Mouse (Mus musculus): ENCODE measurements around the gene Apol9b. TPM values are rescaled to one million over a fixed set of nuclear protein-coding genes. Genes with fewer than 3 reads are reported as not detected.
"Not testable (repeated sequence)": the region's sequence is repeated elsewhere in the genome, so short reads cannot be mapped to it uniquely, and the experiment has no call there.

The Apol9b gene
- total RNA-seq, 1 experiment = not detected

GRCm38 (mm10) chr15:77733380-77733779, 4.5 kb downstream of the Apol9b start:
- H3K9ac ChIP-seq (ENCODE audit: insufficient read depth, low read depth, low read length, poor library complexity, severe bottlenecking); H3K4me1 ChIP-seq (ENCODE audit: control insufficient read depth in 2 of 2, insufficient read depth in 2 of 2, low read length in 2 of 2, poor library complexity in 1 of 2); H3K36me3 ChIP-seq (ENCODE audit: control insufficient read depth, insufficient read depth, low read length, poor library complexity, severe bottlenecking); DNase-seq (ENCODE audit: low read depth, low spot score); H3K9me3 ChIP-seq (ENCODE audit: control insufficient read depth, insufficient read depth, low read depth, low read length); H3K27ac ChIP-seq (ENCODE audit: insufficient read depth, low read depth, low read length, poor library complexity, severe bottlenecking); in situ Hi-C loops (cut with MboI; ENCODE audit: low sequenced_read_pairs in 2 of 2, unreplicated experiment in 2 of 2); H3K4me3 ChIP-seq (ENCODE audit: insufficient read depth in 1 of 2, low read depth in 1 of 2, low read length in 2 of 2, poor library complexity in 1 of 2, severe bottlenecking in 1 of 2): not testable (repeated sequence)

GRCm38 (mm10) chr15:77733903-77734302, 5.1 kb downstream of the Apol9b start:
- in situ Hi-C loops (cut with MboI; ENCODE audit: low sequenced_read_pairs in 2 of 2, unreplicated experiment in 2 of 2); H3K9ac ChIP-seq (ENCODE audit: insufficient read depth, low read depth, low read length, poor library complexity, severe bottlenecking); H3K36me3 ChIP-seq (ENCODE audit: control insufficient read depth, insufficient read depth, low read length, poor library complexity, severe bottlenecking); H3K4me1 ChIP-seq (ENCODE audit: control insufficient read depth in 2 of 2, insufficient read depth in 2 of 2, low read length in 2 of 2, poor library complexity in 1 of 2); DNase-seq (ENCODE audit: low read depth, low spot score); H3K27ac ChIP-seq (ENCODE audit: insufficient read depth, low read depth, low read length, poor library complexity, severe bottlenecking); H3K4me3 ChIP-seq (ENCODE audit: insufficient read depth in 1 of 2, low read depth in 1 of 2, low read length in 2 of 2, poor library complexity in 1 of 2, severe bottlenecking in 1 of 2); H3K9me3 ChIP-seq (ENCODE audit: control insufficient read depth, insufficient read depth, low read depth, low read length): not testable (repeated sequence)

- Histone ChIP-seq H3K36me3 (ENCODE audit: control insufficient read depth, insufficient read depth, low read length, poor library complexity, severe bottlenecking) (no peaks in the 10 kb centered on the region), H3K27ac (ENCODE audit: insufficient read depth, low read depth, low read length, poor library complexity, severe bottlenecking) (no peak overlapping the region), H3K4me3 (ENCODE audit: insufficient read depth in 1 of 2, low read depth in 1 of 2, low read length in 2 of 2, poor library complexity in 1 of 2, severe bottlenecking in 1 of 2) (no peak overlapping the region), H3K9ac (ENCODE audit: insufficient read depth, low read depth, low read length, poor library complexity, severe bottlenecking) (no peak overlapping the region), H3K9me3 (ENCODE audit: control insufficient read depth, insufficient read depth, low read depth, low read length) (no peaks in the 10 kb centered on the region), H3K4me1 (ENCODE audit: control insufficient read depth in 2 of 2, insufficient read depth in 2 of 2, low read length in 2 of 2, poor library complexity in 1 of 2) (no peaks in the 10 kb centered on the region)
- DNase-seq (ENCODE audit: low read depth, low spot score) = no peak
- TF ChIP-seq HCFC1 (IDR thresholded peaks at IDR 0.05; ENCODE audit: borderline replicate concordance, insufficient read depth, low read length) (no peak), CHD2 (IDR thresholded peaks at IDR 0.05; ENCODE audit: low read depth, low read length) (no peak), ZNF384 (IDR thresholded peaks at IDR 0.05; ENCODE audit: low read depth, low read length) (no peak), ZC3H11A (IDR thresholded peaks at IDR 0.05; ENCODE audit: borderline replicate concordance, low read depth, low read length) (no peak), MAFK (IDR thresholded peaks at IDR 0.05; ENCODE audit: insufficient read depth, low read depth, low read length) (no peak)
- in situ Hi-C loops (cut with MboI; ENCODE audit: low sequenced_read_pairs in 2 of 2, unreplicated experiment in 2 of 2) = no loop called here
Measured at GRCm38 (mm10) chr15:77740511-77741297, 11.9 kb downstream of the Apol9b start.

GRCm38 (mm10) chr15:77741556-77741955, 12.7 kb downstream of the Apol9b start:
- H3K4me3 ChIP-seq (ENCODE audit: insufficient read depth in 1 of 2, low read depth in 1 of 2, low read length in 2 of 2, poor library complexity in 1 of 2, severe bottlenecking in 1 of 2); H3K36me3 ChIP-seq (ENCODE audit: control insufficient read depth, insufficient read depth, low read length, poor library complexity, severe bottlenecking); H3K27ac ChIP-seq (ENCODE audit: insufficient read depth, low read depth, low read length, poor library complexity, severe bottlenecking); H3K9me3 ChIP-seq (ENCODE audit: control insufficient read depth, insufficient read depth, low read depth, low read length); H3K4me1 ChIP-seq (ENCODE audit: control insufficient read depth in 2 of 2, insufficient read depth in 2 of 2, low read length in 2 of 2, poor library complexity in 1 of 2); DNase-seq (ENCODE audit: low read depth, low spot score); in situ Hi-C loops (cut with MboI; ENCODE audit: low sequenced_read_pairs in 2 of 2, unreplicated experiment in 2 of 2); H3K9ac ChIP-seq (ENCODE audit: insufficient read depth, low read depth, low read length, poor library complexity, severe bottlenecking): not testable (repeated sequence)

- TF ChIP-seq MAFK (IDR thresholded peaks at IDR 0.05; ENCODE audit: insufficient read depth, low read depth, low read length) (no peak), ZNF384 (IDR thresholded peaks at IDR 0.05; ENCODE audit: low read depth, low read length) (peak; percentile 61), HCFC1 (IDR thresholded peaks at IDR 0.05; ENCODE audit: borderline replicate concordance, insufficient read depth, low read length) (no peak), CHD2 (IDR thresholded peaks at IDR 0.05; ENCODE audit: low read depth, low read length) (no peak), ZC3H11A (IDR thresholded peaks at IDR 0.05; ENCODE audit: borderline replicate concordance, low read depth, low read length) (no peak)
- Histone ChIP-seq H3K4me1 (ENCODE audit: control insufficient read depth in 2 of 2, insufficient read depth in 2 of 2, low read length in 2 of 2, poor library complexity in 1 of 2) (no peaks in the 10 kb centered on the region), H3K9me3 (ENCODE audit: control insufficient read depth, insufficient read depth, low read depth, low read length) (no peaks in the 10 kb centered on the region), H3K4me3 (ENCODE audit: insufficient read depth in 1 of 2, low read depth in 1 of 2, low read length in 2 of 2, poor library complexity in 1 of 2, severe bottlenecking in 1 of 2) (no peak overlapping the region), H3K36me3 (ENCODE audit: control insufficient read depth, insufficient read depth, low read length, poor library complexity, severe bottlenecking) (no peaks in the 10 kb centered on the region), H3K9ac (ENCODE audit: insufficient read depth, low read depth, low read length, poor library complexity, severe bottlenecking) (no peak overlapping the region), H3K27ac (ENCODE audit: insufficient read depth, low read depth, low read length, poor library complexity, severe bottlenecking) (no peak overlapping the region)
- no peak for DNase-seq (ENCODE audit: low read depth, low spot score)
- in situ Hi-C loops (cut with MboI; ENCODE audit: low sequenced_read_pairs in 2 of 2, unreplicated experiment in 2 of 2) = no loop called here
Measured at GRCm38 (mm10) chr15:77744632-77745031, 15.8 kb downstream of the Apol9b start.
